Mouse (Mus musculus): Measurements from ENCODE around the gene Cfap157. TPM values are rescaled to one million over a fixed set of nuclear protein-coding genes. Genes with fewer than 3 reads are reported as not detected.

Cfap157 gene
- polyA plus RNA-seq, 1 experiment from 2014 or later = 1.8 TPM

DNA sequence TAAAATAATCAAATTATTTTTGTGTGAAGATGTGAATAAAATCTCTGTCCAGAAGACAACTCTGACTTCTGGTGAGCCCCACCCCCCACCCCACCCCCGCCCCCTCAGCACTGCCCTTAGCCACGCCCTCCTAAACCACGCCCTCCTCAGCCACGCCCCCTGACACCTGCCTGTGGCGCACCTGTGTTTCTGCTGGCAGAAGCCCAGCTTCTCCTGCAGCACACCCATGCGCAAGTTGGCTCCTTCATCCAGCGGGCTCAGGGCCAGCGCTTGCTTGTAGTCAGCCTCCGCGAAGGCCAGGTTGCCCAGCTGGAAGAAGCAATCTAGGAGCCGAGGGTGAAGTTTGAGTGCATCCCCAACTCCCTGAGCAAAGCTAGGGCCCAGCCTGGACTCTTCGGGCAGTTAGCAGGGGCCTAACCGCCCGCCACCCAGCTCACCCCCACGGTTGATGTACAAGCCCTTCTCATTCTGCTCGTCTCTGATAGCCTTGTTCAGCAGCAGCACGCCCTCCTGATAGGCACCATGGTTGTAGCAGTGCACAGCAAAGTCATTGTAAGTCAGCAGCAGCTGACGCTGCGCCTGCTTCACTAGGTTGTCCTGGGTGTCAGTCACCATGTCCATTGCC is 15.5 kb downstream of the Cfap157 start:
- CTCF ChIA-PET = no interaction called here
- DNase-seq (ENCODE audit: low read depth, low spot score) (no peak), ATAC-seq (no peak)
- no peaks in the 10 kb centered on the region for H3K27me3 ChIP-seq
- POLR2A ChIA-PET = no interaction called here
- TF ChIP-seq CTCF (IDR thresholded peaks at IDR 0.05) = no peak
- in situ Hi-C loops (cut with MboI; ENCODE audit: low pct_unique_long_range_greater_than_20kb) = no loop called here

DNA sequence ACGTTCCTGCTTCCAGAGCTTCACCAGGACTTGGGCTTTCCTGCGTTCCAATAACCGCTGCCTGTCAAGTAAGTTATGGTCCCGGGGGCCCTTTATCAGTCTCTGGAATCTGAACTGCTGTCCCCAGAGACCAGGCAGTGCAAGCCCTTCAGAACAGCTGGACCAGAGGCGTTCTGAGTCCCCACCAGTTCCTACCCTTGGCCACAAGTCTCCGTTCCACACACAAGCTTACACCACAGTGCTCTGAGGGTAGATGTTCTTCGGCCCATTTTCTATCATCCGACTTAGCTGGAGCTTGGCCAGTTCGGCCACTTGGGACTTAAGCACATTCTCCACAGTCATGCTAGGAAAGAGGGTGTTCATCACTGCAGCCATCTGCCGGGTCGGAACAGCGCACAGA is 17.0 kb downstream of the Cfap157 start:
- H3K27me3 ChIP-seq = no peaks in the 10 kb centered on the region
- ChIA-PET POLR2A (no interaction called here), CTCF (interaction anchor here (0.8 kb wide), 1 partner anchor 10 kb away, joined by 3 read pairs; the partner anchor contains the start of gene Tor2a)
- DNase-seq (ENCODE audit: low read depth, low spot score) = no peak
- no peak for ATAC-seq
- TF ChIP-seq CTCF (IDR thresholded peaks at IDR 0.05) = no peak
- in situ Hi-C loops (cut with MboI; ENCODE audit: low pct_unique_long_range_greater_than_20kb) = no loop called here

DNA sequence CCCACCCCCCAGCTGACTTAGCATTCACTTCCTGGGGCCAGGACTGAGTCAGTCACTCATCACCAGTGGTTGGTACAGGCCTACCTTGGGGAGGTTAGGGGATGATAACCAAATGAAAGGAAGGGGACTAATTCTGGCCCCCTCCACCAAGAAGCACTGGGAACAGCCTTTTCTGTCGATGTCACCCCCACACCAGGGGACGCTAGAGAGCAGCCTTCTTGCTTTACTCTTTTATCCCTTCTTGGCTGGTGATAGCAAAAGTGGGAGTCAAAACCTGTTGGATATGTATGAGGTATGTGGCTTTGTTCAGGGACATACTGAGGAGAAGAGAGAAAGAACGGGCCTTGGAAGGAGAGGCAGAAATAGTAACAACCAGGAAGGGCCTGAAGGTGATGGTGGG is 20.9 kb downstream of the Cfap157 start:
- POLR2A ChIA-PET = no interaction called here
- TF ChIP-seq CTCF (IDR thresholded peaks at IDR 0.05) = no peak
- no peak for DNase-seq (ENCODE audit: low read depth, low spot score)
- no peak for ATAC-seq
- in situ Hi-C loops (cut with MboI; ENCODE audit: low pct_unique_long_range_greater_than_20kb) = no loop called here
- CTCF ChIA-PET = interaction anchor here (0.6 to 1.8 kb wide), 7 partner anchors 17 to 96 kb away, joined by 3 to 6 read pairs (median 3); no protein-coding TSS in a partner anchor
- H3K27me3 ChIP-seq = no peaks in the 10 kb centered on the region

DNA sequence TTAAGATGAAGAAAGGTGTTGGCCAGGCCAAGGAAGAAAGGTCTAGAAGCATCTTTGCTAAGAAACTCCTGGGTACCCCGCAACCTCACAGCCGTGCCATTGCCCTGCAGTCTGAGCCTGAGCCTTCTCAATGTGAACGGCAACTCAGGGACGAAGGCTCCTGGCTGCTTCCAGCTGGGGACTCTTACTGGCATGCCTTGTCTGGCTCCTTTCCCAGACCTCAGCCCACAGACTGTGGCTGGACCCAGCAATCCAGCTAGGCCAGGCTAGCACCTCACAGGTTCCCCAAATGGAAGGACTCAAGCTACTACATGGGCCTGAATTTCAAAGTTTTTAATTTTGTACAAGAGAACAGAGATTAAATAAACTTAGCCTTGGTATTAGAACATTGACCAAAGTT is 22.4 kb downstream of the Cfap157 start:
- CTCF ChIA-PET = interaction anchor here (1.1 to 1.5 kb wide), 3 partner anchors 53 to 97 kb away, joined by 3 to 6 read pairs (median 3); no protein-coding TSS in a partner anchor
- ATAC-seq = no peak
- in situ Hi-C loops (cut with MboI; ENCODE audit: low pct_unique_long_range_greater_than_20kb) = no loop called here
- POLR2A ChIA-PET = interaction anchor here (0.5 kb wide), 1 partner anchor 1978 kb away, joined by 4 read pairs; no protein-coding TSS in a partner anchor
- DNase-seq (ENCODE audit: low read depth, low spot score) = no peak
- no peaks in the 10 kb centered on the region for H3K27me3 ChIP-seq
- no peak for TF ChIP-seq CTCF (IDR thresholded peaks at IDR 0.05)

DNA sequence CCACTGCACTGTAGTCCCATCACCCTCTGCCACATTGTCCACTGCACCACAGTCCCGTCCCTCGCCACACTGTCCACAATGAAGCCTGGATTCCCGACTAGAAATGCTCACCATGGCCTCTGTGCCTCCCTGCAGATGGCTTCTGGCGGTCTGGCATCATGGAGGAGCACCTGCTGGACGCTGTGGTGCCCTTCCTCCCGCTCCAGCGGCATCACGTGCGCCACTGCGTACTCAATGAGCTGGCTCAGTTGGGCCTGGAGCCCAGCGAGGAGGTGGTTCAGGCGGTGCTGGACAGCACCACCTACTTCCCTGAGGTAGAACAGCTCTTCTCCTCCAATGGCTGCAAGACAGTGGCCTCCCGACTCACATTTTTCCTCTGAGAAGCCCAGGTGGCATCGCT is 22.9 kb downstream of the Cfap157 start:
- no peak for TF ChIP-seq CTCF (IDR thresholded peaks at IDR 0.05)
- H3K27me3 ChIP-seq = no peaks in the 10 kb centered on the region
- in situ Hi-C loops (cut with MboI; ENCODE audit: low pct_unique_long_range_greater_than_20kb) = no loop called here
- ATAC-seq (no peak), DNase-seq (ENCODE audit: low read depth, low spot score) (no peak)
- POLR2A ChIA-PET = interaction anchor here (0.6 kb wide), 1 partner anchor 19 kb away, joined by 5 read pairs; no protein-coding TSS in a partner anchor
- CTCF ChIA-PET = interaction anchor here (1.1 kb wide), 1 partner anchor 52 kb away, joined by 3 read pairs; no protein-coding TSS in a partner anchor

DNA sequence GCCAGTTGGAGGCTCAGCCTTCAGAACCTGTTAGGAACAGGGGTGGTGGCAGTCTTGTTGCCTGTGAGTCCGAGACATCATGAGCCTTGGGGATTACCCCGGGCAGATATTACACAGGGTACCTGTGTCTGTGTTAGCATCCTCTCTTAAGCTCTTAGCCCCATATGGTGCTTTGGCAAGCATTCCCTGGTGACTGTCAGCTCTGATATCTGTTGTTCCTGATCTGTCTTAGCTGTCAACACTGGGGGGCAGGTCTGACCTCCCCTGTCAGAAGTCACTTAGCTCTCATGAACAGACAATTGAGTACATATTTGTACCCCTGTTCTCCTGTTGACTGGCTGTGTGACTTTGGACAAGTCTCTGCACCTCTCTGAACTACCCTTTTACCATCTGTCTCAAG is 25.2 kb downstream of the Cfap157 start:
- DNase-seq (ENCODE audit: low read depth, low spot score) (no peak), ATAC-seq (no peak)
- TF ChIP-seq CTCF (IDR thresholded peaks at IDR 0.05) = no peak
- POLR2A ChIA-PET = interaction anchor here (2.2 kb wide), 1 partner anchor 15 kb away, joined by 8 read pairs; the partner anchor contains the start of genes Ptrh1 and Ttc16
- CTCF ChIA-PET = interaction anchor here (0.6 to 2.4 kb wide), 4 partner anchors 29 to 169 kb away, joined by 3 to 7 read pairs (median 4); no protein-coding TSS in a partner anchor
- in situ Hi-C loops (cut with MboI; ENCODE audit: low pct_unique_long_range_greater_than_20kb) = loop anchor here (5.0 kb wide), 1 partner anchor 47 kb away; the partner anchor contains the start of gene Cdk9
- no peaks in the 10 kb centered on the region for H3K27me3 ChIP-seq

DNA sequence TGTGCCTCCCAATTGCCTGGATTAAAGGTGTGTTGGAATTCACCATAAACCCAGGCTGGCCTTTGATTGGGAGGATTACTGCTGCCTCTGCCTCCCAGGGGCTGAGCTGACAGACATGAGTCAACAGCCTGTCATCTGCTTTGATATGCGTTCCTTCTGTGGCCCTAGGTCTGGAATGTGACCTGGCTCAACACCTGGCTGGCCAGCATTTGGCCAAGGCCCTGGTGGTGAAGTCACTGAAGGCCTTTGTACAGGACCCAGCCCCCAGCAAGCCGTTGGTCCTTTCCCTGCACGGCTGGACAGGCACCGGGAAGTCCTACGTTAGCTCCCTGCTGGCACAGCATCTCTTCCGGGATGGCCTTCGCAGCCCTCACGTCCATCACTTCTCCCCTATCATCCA is 25.7 kb downstream of the Cfap157 start:
- peak; percentile 4 for DNase-seq (ENCODE audit: low read depth, low spot score)
- no peaks in the 10 kb centered on the region for H3K27me3 ChIP-seq
- CTCF ChIA-PET = interaction anchor here (0.6 to 3.8 kb wide), 7 partner anchors 29 to 170 kb away, joined by 3 to 27 read pairs (median 3); no protein-coding TSS in a partner anchor
- POLR2A ChIA-PET = interaction anchor here (1.2 to 2.2 kb wide), 2 partner anchors 16 to 98 kb away, joined by 8 read pairs; partner anchors contain the start of genes Ptrh1 and Ttc16
- ATAC-seq = no peak
- in situ Hi-C loops (cut with MboI; ENCODE audit: low pct_unique_long_range_greater_than_20kb) = loop anchor here (5.0 kb wide), 1 partner anchor 46 kb away; the partner anchor contains the start of gene Cdk9
- no peak for TF ChIP-seq CTCF (IDR thresholded peaks at IDR 0.05)

DNA sequence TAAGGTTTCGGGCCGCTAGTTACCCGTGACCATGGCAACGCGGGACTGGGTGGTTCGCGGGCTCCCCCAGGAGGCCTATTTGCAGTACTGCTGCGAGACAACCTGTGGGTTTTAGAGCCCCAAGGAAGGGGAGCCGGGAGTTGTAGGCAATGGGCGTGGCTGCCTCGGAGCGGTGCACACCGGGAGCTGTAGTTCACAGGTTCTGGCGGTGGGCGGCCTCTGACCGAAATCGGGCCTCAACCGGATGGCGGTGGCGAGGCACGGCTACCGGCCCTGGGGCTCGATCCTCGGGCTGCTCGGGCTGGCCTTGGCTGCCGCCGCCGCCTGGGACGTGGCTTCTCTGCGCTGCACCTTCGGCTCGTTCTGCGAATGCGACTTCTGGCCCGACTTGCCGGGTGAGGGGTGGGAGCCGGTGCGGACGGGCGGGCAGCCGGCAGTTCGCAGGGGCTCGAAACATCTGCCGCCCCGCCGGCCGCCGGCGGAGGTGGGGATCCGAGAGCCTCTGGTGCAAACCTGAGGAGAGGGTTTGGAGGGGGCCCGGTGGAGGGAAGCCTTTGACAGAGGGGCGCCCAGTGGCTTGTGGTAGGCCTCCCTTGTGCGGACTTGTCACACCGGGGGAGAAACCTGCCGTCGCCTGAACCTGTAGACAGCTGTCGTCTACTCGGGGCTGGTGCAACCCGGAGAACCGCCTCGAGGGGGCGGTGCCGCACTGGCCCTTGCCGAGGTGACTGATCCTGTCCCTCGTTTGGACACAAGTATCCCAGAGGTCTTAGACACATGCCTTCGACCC is 27.0 kb downstream of the Cfap157 start, which contains the start of gene Tor2a:
TSS of gene Tor2a (plus strand) at position 179 of the 790 bp plus-strand sequence.
- no peak for TF ChIP-seq CTCF (IDR thresholded peaks at IDR 0.05)
- peak; percentile 92 for ATAC-seq
- POLR2A ChIA-PET = interaction anchor here (0.7 to 2.2 kb wide), 5 partner anchors 43 to 99 kb away, joined by 3 to 15 read pairs (median 4); partner anchors contain the start of gene Cdk9
- no peaks in the 10 kb centered on the region for H3K27me3 ChIP-seq
- DNase-seq (ENCODE audit: low read depth, low spot score) = peak; percentile 89
- CTCF ChIA-PET = interaction anchor here (0.7 to 3.8 kb wide), 22 partner anchors 9 to 171 kb away, joined by 3 to 27 read pairs (median 4); partner anchors contain the start of gene Cdk9
- in situ Hi-C loops (cut with MboI; ENCODE audit: low pct_unique_long_range_greater_than_20kb) = loop anchor here (5.0 kb wide), 1 partner anchor 45 kb away; the partner anchor contains the start of gene Cdk9

DNA sequence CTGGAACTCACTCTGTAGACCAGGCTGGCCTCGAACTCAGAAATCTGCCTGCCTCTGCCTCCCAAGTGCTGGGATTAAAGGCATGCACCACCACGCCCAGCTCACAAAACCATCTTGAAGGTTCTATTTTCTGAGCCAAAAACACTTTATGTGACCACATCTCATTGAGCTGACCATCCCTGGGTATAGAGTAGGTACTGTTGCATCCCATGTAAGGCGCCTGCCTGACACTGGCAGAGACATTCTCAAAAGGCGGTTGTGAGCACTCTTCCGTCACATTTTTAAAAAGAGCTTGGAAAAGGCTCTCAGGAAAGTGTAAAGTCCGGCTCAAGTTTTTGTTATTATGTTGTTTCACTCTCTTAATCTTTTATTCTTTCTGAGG is 27.6 kb downstream of the Cfap157 start:
- H3K27me3 ChIP-seq = no peaks in the 10 kb centered on the region
- ATAC-seq (peak; percentile 2), DNase-seq (ENCODE audit: low read depth, low spot score) (no peak)
- POLR2A ChIA-PET = interaction anchor here (0.7 to 2.2 kb wide), 4 partner anchors 42 to 48 kb away, joined by 3 to 15 read pairs (median 4); partner anchors contain the start of gene Cdk9
- CTCF ChIA-PET = interaction anchor here (0.7 to 3.8 kb wide), 16 partner anchors 9 to 165 kb away, joined by 3 to 27 read pairs (median 4); partner anchors contain the start of gene Cdk9
- in situ Hi-C loops (cut with MboI; ENCODE audit: low pct_unique_long_range_greater_than_20kb) = loop anchor here (5.0 kb wide), 1 partner anchor 44 kb away; the partner anchor contains the start of gene Cdk9
- TF ChIP-seq CTCF (IDR thresholded peaks at IDR 0.05) = no peak

DNA sequence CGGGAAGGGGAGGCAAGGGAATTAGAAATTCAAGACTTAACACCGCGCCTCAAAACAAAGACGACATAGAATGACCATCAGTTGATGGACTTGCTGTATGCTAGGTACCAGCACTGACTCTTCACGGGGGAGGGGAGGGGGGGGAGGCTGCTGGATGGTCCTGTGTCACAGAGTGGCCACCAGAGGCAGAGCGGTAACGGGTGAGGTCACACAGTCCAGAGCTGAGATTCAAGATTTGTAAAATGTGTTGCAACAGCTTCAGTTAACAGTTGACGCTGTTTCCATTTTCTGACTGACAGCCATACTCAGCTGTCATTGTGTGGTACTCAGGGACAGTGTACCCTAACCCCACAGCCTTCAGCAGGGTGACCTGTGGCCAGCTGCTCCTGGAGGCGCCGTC is 32.0 kb downstream of the Cfap157 start:
- ATAC-seq = no peak
- DNase-seq (ENCODE audit: low read depth, low spot score) = no peak
- H3K27me3 ChIP-seq = no peaks in the 10 kb centered on the region
- no peak for TF ChIP-seq CTCF (IDR thresholded peaks at IDR 0.05)
- ChIA-PET POLR2A (no interaction called here), CTCF (no interaction called here)
- in situ Hi-C loops (cut with MboI; ENCODE audit: low pct_unique_long_range_greater_than_20kb) = no loop called here
